Mouse (Mus musculus) c-Kit-negative CD71-positive TER-119-positive erythroid progenitor cells, embryonic 14.5 days (primary cell): ENCODE measurements around the gene Traf3ip2.

Experiments used
- DNase-seq: peaks from one replicate; pipeline ENCODE4 v3.0.0-alpha.2; 2013; ENCODE audit warnings: low read depth, low spot score

Traf3ip2 gene

DNA sequence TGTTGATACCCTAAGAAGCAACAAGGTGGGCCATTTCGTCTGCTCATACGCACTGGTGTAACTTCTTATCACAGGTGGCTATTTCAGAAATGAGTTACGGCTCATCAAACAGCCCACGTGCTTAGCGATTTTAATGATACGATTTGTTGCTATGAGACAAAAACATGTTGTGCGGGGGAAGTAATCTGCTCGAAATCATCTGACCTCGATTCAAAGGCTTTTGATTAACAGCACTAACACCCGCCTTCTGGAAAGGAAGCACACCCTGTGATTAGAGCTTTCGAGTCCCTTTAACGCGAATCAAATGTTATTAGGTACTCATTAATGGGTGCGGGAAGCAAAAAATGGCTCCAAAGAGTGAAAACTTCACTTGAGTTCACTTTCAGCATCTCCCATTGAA is 18.9 kb downstream of the Traf3ip2 start:
- no peak for DNase-seq

DNA sequence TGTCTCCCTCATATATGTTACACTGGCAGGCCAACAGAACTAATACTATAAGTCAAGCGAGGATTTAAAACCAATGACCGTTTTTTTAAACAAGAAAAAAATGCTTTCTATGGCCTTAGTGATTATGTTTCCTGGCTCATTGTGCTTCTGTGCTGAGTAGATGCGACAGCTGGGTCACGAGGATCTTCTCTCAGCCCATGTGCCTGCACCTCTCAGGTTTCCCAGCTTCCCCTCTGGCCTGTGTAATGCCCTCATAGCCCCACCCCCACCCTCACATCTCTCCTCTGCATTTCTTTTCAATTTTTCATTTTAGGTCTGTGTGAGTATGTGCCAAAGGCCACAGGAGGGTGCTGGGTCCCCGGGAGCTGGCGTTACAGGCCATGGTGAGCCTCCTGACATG is 20.6 kb downstream of the Traf3ip2 start:
- DNase-seq, result no peak

DNA sequence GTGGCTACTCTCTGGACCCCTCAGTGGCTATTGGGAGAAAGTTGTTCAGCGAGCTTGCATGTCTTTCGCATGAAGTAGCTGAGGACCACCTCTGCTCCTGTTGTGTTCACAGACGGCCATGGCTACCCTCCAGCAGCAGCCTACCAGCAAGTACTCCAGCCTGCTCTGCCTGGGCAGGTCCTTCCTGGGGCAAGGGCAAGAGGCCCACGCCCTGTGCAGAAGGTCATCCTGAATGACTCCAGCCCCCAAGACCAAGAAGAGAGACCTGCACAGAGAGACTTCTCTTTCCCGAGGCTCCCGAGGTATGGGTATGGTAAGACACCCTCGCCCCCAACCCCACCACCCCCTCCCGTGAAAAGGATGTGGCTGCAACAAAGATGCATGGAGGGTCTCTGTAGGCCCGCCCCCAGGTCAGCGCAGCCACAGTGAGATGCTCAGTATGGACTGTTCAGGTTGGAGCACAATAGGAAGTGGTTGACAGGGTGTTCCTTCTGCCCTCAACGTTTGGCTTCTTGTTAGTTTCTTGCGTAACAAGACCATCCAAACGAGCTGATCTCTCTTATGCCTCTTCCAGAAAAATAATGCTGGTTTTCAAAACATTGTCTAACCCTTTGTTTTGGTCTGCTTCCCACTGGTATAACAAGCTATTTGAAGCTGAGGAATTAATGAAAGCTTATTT is 21.8 kb downstream of the Traf3ip2 start:
- DNase-seq, result no peak

DNA sequence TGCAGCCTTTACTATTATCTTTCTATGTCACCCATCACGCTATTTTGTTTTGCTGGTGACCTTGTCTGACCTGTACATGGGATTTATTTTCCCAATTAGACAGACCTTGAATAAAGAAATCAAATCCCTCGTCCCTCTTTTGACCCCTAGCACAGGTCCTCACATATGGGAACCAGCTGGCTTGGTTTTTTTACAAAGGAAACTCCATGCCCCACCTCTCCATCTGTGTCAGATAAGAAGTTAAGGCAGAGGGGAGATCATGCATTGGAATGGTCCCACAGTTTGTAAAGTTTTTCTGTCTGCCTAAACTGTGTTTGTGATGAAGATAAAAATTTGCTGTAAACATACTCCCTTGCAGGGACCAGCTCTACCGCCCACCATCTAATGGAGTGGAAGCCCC is 26.1 kb downstream of the Traf3ip2 start:
- DNase-seq, result no peak

DNA sequence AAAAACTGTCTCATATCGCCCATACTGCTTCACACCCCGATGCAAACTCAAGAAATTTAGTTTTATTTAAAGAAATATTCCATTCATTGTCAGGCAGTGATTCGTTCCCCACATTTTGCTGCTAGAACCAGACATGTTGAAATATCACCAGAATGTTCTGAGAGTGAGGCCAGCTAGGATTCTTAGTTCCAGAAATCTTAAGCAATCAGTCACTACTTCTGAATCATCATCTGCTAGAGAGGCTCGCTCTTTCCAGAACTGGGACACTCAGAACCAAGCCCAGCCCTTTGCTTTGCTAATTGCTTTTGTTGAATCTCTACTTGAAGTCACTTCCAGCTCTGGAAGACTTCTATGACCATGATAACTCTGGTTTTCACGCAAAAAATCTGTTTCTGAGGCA is 27.0 kb downstream of the Traf3ip2 start:
- no peak for DNase-seq

DNA sequence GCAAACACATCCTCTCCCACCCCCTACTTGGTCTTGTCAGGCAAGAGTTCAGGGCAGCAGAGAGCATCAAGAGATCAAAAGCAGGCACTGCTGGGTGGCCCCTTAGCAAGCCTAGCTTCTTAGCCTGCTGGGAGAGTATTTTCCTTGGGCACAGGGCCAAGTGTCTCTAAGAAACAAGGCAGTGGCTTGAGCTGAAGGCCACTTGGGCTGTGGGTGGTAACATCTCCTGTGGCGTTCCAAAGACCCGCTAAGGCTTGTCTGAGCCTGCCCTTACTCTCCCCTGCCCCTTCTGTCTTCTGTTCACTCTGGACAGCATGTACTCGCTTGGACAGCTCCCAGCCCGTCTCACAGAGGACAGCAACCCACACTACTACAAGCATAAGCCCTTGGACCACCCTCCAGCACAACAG is 28.1 kb downstream of the Traf3ip2 start:
- no peak for DNase-seq

DNA sequence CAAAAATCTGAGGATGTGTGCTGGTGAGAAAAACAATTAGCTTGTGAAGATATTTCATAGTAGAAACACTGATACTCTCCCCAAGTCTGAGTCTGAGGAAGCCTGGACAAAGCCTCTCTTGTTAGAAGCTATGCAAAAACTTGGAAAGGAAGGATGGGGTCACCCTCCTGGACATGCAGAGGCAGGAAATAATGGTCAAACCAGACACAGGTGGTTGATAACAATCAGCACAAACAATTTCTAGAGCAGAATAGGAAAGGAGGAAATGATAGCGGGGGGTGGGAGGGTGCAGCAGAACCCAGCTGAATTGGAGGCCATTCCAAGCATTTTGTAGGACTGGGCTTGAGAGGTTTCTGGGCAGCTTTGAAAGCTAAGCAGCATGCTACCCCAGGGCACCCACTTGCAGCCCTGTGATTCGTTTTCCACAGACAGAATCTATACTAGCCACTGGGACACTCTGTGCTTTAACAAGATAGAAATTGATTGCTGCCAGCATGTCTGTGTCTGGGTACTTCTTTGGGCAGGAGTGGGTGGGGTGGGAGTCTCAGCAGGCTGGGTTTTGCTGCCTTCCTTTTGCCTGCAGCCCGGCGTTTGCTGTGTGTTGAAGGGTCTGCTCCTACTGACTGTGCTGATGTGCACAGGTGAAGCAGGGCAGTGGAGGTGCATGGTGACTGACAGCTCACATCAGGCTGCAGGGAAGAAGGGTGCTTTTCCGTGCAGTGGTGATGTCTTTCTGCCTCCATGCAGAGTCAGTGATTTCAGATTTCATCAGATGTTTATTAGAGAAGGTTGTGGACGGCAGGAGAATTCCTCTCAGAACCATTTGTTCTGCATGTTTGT is 33.3 kb downstream of the Traf3ip2 start:
- DNase-seq, result no peak

DNA sequence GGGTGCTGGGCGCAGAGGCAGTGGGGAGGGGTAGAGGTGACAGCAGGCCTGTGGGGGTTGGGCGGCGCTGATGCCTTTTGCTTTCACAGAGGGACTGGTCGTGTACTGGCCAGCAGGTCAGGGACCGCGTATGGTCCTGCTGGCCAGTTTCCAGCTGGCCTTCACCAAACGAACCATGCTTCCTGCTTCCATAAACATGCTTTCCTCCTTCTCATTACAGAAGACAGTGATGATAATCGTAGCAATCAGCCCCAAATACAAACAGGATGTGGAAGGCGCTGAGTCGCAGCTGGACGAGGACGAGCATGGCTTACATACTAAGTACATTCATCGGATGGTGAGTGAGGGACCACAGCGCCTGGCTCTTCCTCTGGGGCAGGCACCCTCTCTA is 33.9 kb downstream of the Traf3ip2 start:
- no peak for DNase-seq

DNA sequence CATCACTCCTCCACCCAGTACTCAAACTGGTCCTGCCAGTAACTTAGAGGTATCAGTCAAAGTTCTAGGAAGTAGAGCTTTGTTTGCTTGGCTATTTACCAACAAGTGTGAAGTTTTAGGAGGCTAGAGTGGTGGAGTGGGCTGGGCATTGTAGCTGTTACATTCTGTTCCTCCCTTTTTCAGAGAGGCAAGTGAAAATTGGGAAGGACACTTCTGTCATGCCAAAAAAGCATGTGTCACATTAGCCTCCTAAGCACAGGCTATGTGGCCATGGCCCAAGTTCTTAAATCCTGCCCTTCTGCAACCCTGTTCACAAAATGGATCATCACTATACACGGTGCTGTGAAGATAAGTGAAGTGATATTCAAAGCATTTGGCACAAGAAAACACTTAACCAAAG is 34.4 kb downstream of the Traf3ip2 start:
- no peak for DNase-seq

DNA sequence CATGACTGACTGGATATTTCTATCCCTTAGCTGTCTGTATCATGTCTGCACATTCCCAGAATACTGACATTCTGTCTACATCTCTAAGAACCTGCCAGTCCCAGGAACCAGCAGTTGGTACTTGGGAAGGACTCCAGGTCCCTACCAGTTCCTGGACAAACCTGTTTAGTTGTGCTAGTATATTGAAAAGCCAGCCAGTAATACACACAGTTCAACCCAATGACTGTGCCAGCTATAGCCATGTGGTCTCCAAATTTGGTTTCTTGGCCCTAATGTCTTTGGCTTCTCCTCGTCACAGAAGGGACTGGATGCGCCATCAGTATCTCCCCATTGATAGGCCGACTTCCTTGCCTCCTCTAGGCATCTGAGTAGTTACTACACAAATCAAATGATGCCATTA is 35.5 kb downstream of the Traf3ip2 start:
- no peak for DNase-seq

DNA sequence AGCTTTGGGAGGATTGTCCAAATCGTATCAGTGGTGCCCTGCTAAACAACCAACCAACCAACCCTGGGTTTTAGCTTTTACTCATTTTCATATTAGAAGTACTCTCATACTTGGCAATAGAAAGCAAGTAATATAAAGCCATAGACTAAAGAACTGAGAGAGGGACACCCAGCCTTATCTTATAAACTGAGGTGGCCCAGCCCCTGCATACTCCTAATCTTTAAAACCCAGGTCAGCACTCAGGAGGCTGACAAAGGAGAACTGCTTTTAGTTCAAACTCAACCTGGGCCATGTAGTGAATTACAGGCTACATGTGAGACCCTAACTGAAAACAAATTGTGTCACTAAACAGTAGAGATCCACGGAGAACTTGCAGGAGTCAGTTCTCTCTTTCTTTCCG is 36.8 kb downstream of the Traf3ip2 start:
- DNase-seq, result no peak

DNA sequence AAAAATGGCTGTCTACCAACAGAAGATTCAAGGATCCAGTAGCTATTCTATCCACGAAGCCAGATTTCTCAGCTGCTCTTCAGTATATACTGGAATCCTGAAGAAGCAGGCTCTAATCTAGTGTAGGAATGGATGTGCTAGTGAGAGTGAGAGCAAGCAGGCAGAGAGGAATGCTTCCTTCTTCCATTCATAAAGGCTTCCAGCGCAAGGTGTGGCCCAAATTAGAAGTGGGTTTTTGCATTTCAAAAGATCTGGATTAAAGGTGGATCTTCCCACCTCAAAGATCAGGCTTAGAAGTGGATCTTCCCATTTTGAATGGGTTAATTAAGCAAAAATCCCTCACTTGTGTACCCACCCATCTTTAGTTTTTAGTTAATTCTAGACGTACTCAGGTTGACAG is 37.6 kb downstream of the Traf3ip2 start:
- no peak for DNase-seq

DNA sequence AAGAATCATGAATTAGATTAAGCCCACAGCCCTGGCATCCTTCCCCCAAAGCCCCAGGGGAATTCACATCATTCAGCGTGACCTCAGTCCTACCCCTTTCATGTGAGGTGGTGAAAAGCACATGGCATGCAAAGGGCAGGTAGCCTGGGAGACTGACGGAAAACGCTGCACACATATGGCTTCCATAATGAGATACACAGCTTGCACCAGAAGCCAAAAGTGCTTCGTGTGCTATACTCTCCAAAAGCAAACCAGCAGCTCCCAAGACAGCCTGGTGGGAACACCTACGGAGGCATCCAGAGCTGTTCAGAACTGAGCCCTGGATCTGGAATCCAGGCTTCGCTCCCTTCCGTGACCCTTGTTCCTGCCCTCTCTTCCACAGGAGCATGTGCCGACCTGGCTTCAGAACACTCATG is 41.3 kb downstream of the Traf3ip2 start:
- no peak for DNase-seq

DNA sequence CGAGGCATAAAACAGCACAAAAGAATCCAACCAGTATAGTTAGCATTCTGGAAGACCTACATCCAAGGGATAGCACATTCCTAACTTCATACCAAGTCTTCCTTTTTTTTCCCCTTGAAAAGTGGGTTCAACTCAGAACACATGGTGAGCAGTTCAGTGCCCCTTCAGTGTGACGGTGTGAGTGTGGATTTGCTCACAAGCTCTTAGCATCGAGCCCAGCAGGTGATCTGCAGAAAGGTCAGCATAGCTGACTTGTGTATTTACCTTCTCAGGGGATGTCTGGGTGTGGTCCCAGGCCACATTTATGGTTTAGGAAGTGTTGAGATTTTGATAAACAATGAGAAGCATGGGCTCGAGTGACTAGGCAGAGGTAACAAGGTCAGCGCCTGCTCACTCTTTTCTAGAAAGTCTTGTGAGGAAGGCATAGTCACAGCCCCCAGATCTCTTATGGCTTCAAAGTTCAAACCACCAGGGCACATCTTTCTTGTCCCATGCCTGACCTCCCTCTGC is 46.2 kb downstream of the Traf3ip2 start:
- DNase-seq, result no peak

DNA sequence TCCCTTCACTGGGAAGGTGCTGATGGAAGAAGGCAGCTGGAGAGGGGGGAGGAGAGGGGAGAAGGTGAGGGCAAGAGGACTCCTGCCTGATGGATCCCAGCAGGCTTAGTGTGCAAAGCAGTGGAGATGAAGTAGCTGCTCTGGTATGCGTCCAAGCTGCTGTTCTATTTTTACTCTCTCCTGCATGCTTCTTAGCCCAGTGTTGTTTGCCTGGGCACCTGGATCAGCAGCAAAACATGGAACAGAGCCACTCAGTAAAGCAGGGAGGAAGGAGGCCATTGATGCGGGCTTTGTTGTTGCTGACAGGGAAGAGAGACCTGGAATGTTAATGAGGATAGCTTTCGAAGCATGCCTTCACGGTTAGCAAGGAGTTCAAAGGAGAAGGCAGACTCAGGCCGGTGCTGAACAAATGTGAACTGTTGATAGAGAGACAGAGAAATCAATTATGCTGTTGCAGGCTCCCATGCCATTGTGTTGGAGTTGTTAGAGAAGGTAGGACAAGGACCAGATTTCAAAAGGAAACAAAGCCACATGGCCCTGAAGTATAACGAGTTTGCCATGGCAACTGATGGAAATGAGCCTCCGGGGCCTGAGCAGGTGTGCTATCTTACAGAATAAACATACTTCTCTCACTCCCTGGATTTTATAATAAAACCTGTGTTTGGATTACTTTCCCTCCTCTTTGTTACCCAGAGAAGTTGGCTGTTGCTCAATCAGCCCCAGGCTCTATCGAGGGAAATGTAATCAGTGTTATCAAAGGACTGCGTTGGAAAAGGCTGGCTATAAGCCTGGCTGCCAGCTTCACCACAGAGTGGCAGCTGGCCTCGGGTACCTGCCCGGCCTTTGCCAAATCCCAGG is 46.9 kb downstream of the Traf3ip2 start:
- DNase-seq, result no peak

DNA sequence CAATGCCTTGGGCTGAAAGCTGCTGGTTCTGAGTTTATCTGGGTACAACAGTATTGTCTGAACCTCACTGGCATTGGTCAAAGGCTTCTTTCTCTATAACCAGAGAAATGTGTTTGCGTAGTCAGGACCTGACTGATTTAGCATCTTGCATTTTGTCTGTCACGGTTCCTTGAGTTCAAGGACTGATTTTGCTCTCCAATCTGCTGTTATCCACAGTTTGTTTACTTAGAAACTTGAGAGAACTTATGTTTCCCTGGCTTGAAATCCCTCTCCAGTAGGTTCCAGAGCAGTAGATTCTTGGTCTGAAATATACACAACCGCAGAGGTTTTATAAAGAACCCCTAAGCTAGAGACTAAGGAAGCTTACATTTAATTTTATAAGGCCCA is 47.5 kb downstream of the Traf3ip2 start:
- no peak for DNase-seq

DNA sequence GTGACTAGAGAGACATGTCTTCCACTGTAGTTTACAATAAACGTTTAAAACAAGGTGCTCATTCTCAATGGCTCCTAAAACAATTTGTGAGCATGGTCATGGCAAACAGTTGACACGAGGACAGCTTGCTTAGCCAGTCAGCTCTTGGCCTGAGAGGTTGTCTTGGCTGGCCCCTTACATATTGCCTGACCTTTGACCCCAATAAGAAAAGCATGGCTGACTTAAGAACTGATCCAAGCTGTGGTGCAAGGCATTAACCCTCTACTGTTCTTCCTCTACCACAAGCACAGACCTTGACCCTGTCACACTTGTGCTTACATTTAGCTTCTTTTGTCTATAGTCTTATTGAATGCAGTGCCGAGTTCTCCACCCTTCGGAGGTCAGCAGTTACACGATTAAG is 48.0 kb downstream of the Traf3ip2 start:
- DNase-seq, result no peak

DNA sequence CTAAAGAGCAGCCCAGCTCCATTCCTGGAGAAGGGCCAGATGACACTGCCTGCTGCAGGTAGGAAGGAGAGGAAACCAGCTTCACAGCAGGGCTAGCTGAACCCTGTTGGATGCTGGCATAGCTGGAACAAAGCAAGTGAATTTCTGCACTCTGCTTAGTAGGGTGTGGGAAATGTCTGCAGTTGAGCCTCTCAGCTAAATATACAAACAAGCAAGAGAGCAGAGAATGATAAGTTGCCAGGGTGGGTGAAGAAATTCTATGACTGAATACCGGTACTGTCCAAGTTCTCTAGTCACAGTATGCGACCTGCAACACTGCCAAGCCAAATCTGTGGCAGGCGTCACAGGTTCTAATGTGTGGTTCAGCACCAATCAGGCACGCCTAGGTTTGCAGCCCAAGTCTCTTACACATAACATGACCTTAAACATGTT is 52.4 kb downstream of the Traf3ip2 start:
- DNase-seq, result no peak

DNA sequence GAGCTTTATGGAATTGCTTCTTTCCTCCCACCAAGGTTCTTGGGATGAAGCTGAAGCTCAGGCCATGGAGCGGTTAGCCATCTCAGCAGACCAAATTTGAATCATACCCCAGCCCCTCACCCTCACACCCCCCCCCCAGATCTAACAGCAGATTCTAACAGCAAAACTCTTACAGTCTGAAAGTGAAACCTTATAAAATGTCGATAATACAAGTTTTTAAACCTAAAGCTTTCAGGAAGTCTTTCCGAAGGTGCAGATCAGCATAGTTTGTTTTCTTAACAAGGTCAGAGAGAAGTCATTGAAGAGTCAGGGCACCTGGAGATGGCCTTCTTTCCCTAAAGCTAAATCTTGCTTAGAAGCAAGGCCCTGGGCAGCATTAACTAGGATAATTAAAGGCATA is 53.3 kb downstream of the Traf3ip2 start:
- DNase-seq, result no peak

DNA sequence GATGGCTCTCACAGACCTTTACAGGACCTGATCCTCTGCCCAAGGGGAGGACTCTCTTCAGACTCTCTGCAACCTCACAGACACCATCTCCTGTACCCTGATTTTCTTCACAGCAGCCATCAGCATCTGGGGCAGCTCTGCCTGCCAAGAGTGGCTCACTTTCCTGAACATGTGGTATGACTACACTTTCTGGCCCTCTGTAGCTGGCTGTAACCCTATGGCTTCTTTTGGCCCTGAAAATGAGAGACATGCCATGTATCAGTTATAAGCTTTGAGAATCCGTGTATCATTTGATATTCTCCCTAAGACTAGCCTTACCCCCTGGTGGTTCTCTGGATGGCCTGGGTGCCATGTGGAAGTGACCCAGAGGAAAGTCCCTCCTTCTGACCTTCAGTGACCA is 58.7 kb downstream of the Traf3ip2 start:
- DNase-seq, result no peak

DNA sequence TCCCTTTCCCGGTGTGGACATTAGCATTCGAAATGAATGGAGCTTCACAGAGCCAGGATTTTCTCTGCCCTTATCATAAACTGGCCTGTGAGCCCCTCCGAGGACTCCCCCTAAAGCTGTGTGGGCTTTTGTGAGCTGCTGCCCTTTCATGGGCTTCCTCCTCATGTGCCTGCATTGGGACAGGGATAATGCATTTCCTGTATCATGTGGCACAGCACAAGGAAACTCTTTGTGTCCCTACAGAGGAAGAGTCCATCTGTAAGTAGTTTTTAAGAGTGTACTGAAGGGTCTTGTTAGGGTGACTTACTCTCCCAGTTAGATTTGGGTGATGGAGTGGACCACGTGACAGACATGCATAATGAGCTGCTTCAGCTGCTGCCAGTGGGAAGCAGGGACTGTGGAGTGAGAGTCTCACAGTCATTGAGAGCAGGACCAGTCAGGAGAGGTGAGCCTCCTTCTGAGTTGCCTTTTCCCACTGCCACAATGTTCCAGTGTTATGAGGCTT is 59.9 kb downstream of the Traf3ip2 start:
- DNase-seq, result no peak

DNA sequence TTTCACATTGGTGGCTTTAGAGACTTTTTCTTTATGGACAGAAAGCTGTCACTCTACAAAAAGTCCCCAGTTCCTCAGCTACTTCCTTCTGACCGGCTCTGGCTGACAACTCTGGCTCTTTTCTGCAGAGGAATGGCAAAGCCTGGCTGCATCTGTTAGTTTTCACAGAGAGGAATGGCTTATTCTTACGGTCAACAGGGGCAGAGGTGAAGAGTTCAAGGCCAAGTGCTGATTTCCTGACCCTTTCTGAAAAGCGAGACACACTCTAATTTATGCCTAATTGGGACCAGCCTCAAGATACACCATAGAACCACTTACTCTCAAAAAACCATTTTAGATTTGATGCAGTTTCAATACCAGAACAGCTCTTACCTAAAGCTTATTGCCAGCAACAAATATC is 61.4 kb downstream of the Traf3ip2 start:
- DNase-seq, result no peak
